Mouse (Mus musculus): Measurements from ENCODE around the gene Hnrnpul1.

Hnrnpul1 gene

DNA sequence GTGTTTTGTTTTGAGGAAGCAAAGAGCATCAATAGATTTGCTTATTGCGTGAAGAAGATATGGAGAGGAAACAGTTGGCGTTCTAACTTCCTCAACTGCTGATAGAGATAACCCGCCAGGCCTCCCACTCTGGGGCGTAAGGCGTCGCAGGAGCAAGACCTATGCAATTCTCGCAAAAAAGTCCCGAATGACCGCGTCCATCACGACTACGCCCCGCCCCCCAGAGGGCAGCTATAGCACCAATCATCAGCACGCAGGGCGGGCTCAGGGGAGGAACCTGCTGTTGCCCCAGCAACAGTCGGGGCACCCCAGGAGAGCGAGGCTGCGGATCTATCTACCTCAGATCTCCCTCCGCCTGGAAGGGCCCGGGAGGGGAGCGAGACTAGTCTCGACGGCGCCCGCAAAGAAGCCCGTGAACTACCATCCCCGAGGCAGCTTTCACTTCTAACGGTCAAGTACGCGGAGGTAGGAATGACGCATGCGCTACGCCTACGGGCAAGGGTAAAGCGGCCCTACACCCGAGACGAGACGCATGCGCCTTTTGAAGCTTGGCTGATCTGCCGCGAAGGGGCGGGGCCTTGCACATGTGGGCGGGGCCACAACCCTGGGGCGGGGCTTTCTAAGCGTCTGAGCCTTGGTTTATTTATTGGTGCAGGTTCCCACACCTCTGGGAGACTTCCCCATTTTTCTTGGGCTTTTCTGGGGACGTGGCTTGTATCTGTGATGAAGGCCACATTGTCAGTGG lies 73.9 kb downstream of the Hnrnpul1 start, which contains the start of gene B9d2:
TSS of gene B9d2 (plus strand) at position 267 of the 745 bp plus-strand sequence.
- Histone ChIP-seq H3K27me3 (ENCODE audit: control insufficient read depth, insufficient read depth, low read length, poor library complexity, severe bottlenecking) (no peaks in the 10 kb centered on the region), H3K36me3 (ENCODE audit: control insufficient read depth, insufficient read depth, low read length, poor library complexity, severe bottlenecking) (no peaks in the 10 kb centered on the region)
- DNase-seq (ENCODE audit: low read depth, low spot score), result peak; percentile 98

DNA sequence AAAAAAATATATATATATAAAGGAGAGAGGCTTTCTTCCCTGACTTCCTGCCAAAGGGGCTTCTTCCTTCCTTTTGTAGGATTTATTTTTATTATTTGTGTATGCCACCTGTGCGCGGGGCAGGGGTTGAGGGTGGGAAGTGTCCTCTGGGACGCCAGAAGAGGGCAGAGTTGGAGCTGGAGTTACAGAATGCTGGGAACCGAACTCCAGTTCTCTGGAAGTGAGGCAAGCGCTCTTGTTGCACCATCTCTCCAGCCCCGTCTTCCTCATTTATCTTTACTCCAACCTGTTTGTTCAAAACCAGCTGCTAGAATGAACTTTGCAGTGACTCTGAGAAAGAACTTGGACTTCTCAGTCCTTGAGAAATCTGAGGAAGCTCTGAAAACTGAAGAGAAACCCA lies 74.6 kb downstream of the Hnrnpul1 start:
- H3K27me3 ChIP-seq (ENCODE audit: control insufficient read depth, insufficient read depth, low read length, poor library complexity, severe bottlenecking), result no peaks in the 10 kb centered on the region
- no peaks in the 10 kb centered on the region for H3K36me3 ChIP-seq (ENCODE audit: control insufficient read depth, insufficient read depth, low read length, poor library complexity, severe bottlenecking)
- DNase-seq (ENCODE audit: low read depth, low spot score), result no peak

DNA sequence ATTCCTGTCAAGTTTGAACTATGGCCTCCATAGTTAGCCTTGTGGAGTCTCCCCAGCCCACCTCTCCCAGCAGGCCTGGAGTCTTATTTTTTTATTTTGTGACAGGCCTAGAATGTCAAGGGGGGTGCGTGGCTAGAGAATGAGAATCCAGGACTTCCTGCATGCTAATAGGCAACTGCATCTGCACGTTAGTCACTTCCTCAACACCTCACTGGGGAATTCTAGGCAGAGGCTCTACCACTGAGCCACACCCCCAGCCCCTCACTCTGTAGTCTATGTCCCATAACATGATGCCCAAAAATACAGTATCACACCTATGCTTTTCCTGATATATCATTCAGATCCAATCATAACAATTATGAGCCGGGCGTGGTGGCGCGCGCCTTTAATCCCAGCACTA lies 77.5 kb downstream of the Hnrnpul1 start:
- H3K27me3 ChIP-seq (ENCODE audit: control insufficient read depth, insufficient read depth, low read length, poor library complexity, severe bottlenecking), result no peaks in the 10 kb centered on the region
- no peaks in the 10 kb centered on the region for H3K36me3 ChIP-seq (ENCODE audit: control insufficient read depth, insufficient read depth, low read length, poor library complexity, severe bottlenecking)
- no peak for DNase-seq (ENCODE audit: low read depth, low spot score)

DNA sequence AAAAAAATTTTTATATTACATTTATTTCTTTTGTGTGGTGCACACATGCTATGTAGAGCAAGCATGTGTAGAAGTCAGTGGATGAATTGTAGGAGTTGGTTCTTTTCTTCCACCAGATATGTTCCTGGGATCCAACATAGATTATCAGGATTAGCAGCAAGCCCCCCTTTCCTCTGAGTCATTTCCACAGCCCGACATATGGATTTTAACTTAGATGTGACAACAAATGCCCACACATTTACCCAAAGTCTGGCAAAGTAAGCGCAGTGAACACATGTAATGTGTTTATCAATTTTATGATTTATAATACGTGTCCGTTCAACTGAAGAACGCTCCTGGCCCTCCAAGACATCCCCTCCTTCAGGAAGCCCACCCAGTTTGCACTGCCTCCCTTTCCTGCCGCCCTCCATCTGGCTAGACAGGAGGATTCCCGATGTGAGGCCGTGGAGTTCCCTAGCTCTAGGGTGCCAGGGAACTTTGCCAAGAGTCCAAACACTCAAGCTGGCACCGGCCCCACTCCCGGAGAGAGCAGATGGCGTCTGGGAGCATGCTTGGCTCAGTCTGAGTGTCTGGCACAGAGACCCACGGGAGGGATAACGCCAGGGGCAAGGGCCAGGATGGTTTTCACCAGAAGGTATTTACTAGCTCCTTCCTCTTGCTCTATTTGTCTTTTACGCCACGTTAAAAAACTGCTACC lies 78.3 kb downstream of the Hnrnpul1 start:
- H3K27me3 ChIP-seq (ENCODE audit: control insufficient read depth, insufficient read depth, low read length, poor library complexity, severe bottlenecking), result no peaks in the 10 kb centered on the region
- DNase-seq (ENCODE audit: low read depth, low spot score), result no peak
- H3K36me3 ChIP-seq (ENCODE audit: control insufficient read depth, insufficient read depth, low read length, poor library complexity, severe bottlenecking), result no peaks in the 10 kb centered on the region

DNA sequence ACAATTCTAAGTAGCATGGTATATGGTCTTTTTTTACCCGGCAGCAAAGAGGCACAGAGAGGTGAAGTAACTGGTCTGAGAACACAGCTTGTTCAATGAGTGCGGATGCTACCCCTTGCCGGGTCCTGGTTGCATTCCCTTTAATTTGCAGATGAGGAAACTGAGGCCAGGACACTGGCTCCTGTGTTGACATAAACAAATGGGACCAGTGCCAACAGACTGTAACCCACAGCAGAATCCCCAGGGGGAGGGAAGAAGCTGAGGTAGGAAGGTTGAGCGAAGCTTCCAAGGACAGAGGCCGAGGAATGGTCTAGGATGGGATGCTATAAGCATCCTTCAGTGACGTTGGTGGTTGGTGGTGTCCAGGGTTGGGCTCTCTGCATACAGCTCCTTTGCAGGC lies 79.2 kb downstream of the Hnrnpul1 start:
- DNase-seq (ENCODE audit: low read depth, low spot score), result no peak
- Histone ChIP-seq H3K27me3 (ENCODE audit: control insufficient read depth, insufficient read depth, low read length, poor library complexity, severe bottlenecking) (no peaks in the 10 kb centered on the region), H3K36me3 (ENCODE audit: control insufficient read depth, insufficient read depth, low read length, poor library complexity, severe bottlenecking) (no peaks in the 10 kb centered on the region)

DNA sequence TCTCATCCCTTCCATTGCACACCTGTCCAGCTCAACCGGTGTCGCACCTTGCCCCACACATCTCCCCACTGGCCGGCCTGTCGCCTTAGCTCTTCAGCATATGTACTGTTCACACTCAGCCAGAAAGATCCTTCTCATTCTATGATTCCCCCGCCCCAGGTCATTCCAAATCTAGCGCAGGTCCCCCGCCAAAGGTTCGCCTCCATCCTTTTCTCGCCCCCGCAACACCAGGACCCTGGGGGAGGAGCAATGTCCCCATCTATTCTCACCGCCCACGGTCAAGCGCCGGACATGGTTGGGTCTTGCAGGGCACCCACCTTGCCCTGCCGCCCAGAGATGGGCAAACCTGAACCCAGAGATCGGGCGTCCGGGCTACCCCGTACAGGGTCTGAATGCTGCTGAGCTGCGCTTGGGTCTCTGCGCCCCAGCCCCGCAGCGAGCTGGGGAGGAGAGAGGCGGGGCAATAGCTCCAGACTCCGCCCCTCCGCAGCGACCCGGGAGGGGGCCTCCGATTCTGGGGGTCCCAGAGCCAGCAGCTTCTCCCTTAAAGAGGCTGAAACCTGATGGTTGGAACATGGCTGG lies 79.7 kb downstream of the Hnrnpul1 start, which contains the start of gene Tmem91:
TSS of gene Tmem91 (minus strand) at position 448 of the 582 bp plus-strand sequence.
- no peaks in the 10 kb centered on the region for H3K36me3 ChIP-seq (ENCODE audit: control insufficient read depth, insufficient read depth, low read length, poor library complexity, severe bottlenecking)
- H3K27me3 ChIP-seq (ENCODE audit: control insufficient read depth, insufficient read depth, low read length, poor library complexity, severe bottlenecking), result no peaks in the 10 kb centered on the region
- DNase-seq (ENCODE audit: low read depth, low spot score), result no peak

DNA sequence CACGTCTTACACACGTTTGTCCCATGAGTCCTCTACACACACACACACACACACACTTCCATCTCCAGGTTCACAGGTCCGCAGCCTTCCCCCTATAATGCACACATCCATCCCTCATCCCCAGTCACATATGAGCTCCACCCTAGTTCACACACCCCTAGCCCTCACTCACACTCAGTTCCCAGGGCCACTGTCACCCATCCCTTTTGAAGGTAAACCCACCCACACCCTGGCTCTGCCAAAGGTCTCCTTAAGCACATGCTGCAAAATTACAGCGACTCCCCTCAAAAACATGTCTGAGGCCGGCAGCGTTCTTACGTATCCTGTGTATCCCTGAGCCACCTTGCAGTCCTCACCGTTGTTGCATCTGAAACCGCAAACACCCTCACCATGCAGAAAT lies 80.3 kb downstream of the Hnrnpul1 start:
- Histone ChIP-seq H3K36me3 (ENCODE audit: control insufficient read depth, insufficient read depth, low read length, poor library complexity, severe bottlenecking) (no peaks in the 10 kb centered on the region), H3K27me3 (ENCODE audit: control insufficient read depth, insufficient read depth, low read length, poor library complexity, severe bottlenecking) (no peaks in the 10 kb centered on the region)
- DNase-seq (ENCODE audit: low read depth, low spot score), result no peak

DNA sequence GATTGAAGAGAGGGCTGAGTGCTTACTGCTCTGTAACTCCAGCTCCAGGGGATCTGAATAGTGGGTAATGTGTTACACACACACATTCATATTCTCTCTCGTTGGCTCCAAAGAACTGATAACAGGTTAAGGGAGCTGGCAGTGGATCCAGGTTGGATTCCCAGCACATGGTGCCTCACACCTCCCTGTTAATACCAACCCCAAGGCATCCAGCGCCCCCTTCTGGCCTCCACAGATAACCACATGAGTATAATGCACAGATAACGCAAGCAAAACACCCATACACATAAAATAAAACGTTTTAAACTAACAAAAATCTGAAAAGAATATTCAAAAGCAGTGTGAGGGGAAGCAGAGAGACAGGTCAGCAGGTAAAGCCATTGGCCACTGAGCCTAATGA lies 82.1 kb downstream of the Hnrnpul1 start:
- no peak for DNase-seq (ENCODE audit: low read depth, low spot score)
- Histone ChIP-seq H3K36me3 (ENCODE audit: control insufficient read depth, insufficient read depth, low read length, poor library complexity, severe bottlenecking) (peaks cover 4% of the 10 kb centered on the region), H3K27me3 (ENCODE audit: control insufficient read depth, insufficient read depth, low read length, poor library complexity, severe bottlenecking) (no peaks in the 10 kb centered on the region)

DNA sequence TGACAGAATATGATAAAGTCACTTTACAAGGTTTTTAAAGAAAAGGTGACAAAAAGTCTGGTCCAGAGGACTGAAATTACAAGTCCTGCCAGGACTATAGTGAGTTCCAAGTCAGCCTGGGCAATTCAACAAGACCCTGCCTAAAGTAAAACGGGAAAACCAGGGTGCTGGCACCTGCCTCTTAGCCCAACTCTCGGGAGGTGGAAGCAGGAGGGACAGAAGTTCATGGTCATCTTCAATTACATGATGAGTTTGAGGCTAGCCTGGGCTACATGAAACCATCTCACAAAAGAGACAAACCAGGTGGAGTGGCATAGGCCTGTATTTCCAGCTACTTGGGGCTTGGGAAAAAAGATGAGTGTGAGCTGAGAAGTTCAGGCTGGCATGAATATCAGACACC lies 82.9 kb downstream of the Hnrnpul1 start:
- no peak for DNase-seq (ENCODE audit: low read depth, low spot score)
- Histone ChIP-seq H3K36me3 (ENCODE audit: control insufficient read depth, insufficient read depth, low read length, poor library complexity, severe bottlenecking) (peaks cover 4% of the 10 kb centered on the region), H3K27me3 (ENCODE audit: control insufficient read depth, insufficient read depth, low read length, poor library complexity, severe bottlenecking) (no peaks in the 10 kb centered on the region)
